Mouse (Mus musculus): ENCODE measurements around the gene Nrsn2.
A peak's percentile ranks its signal among the peaks of the same experiment; 100 is the strongest.
"Not testable (repeated sequence)": the region's sequence is repeated elsewhere in the genome, so short reads cannot be mapped to it uniquely, and the experiment has no call there.

Nrsn2 gene

GRCm38 (mm10) chr2:152375652-152376344, 640 bp downstream of the Nrsn2 start:
- no peak for DNase-seq

GRCm38 (mm10) chr2:152373547-152373946, 2.9 kb downstream of the Nrsn2 start:
- DNase-seq: no peak

DNA sequence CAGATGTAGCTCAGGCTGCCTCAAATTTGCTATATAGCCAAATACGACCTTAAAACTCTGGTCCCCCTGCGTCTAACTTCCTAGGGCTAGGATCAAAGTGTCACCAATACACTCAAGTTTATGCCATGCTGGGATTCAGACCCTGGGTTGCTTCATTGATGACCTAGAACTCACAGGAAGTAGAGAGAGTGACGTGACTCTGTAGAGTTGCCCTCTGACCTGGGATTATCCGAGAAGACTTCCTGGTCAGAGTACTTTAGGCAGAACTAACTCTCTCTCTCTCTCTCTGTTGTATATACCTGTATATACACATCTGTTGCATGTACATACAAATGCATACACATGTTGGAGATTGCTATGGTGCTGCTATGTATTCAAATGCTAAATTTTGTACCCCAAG, 3.8 kb downstream of the Nrsn2 start:
- no peak for DNase-seq

DNA sequence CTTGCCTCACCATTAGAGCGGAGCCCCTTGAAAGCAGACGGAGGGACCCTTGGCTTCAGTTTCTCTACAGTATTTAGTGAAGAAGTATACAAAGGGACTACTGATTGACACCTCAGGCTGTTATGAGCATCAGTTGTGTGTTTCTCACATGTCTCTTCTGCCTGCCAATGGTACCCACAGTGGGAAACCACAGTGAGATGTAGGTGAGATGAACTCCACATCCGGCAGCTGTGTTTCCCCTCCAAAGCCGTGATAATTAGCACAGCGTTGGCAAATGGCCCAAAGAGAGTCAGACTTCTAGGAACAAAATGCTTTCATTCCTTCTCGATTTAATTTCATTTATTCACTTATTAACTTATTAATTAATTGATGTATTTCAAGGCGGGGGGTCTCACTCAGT, 4.3 kb downstream of the Nrsn2 start:
- no peak for DNase-seq

GRCm38 (mm10) chr2:152368532-152369140, 7.8 kb downstream of the Nrsn2 start:
- DNase-seq: peak; percentile 57 to 71

GRCm38 (mm10) chr2:152367917-152368316, 8.5 kb downstream of the Nrsn2 start:
- no peak for DNase-seq

- DNase-seq: peak; percentile 81 to 84
These were observed 12.9 kb downstream of the Nrsn2 start for GRCm38 (mm10) chr2:152363245-152364147.

DNA sequence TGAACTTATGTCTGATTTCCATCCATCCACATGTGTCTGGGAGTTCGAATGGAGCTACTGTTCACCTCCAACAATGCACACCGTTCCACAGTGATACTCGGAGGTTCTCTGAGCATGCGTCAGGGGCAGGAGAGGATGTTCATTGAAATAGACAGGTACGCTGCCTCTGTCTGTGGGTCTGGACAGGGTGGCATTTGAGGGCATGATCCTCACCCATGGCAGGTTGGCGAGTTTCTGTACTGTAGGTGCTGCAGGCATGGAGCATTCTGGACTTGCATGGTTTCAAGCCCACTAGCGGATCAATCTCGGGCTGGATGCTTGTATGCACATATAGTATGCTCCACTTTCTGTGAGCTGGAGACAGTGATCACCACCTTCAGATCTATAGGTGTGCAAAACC, 15.2 kb downstream of the Nrsn2 start:
- no peak for DNase-seq

DNA sequence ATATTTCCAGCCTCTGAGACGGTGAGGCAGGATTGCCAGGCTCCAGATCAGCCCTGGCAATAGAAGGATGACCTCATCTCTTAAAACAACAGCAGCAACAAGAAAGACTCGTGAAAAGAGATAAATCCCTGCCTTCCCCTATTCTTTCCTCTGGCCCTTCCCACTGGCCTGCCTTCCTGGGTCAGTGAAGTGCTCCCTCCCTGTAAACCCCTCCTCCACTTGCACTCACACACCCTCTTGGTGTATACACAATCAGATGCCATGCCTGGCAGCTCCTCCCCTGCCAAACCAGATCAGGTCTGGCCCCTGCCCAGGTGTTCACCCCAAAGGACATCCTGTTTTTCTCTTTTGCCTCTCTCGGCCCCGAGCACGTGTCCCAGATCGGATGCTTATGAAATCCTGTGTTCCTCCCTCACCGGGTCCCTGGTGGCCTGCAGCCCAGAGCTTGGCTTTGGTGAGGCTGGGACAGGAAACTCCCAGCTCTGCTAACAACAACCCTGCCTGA, 16.1 kb downstream of the Nrsn2 start:
- peak; percentile 77 to 90 for DNase-seq

- no peak for DNase-seq
These were observed 16.8 kb downstream of the Nrsn2 start for GRCm38 (mm10) chr2:152359616-152360015.

DNA sequence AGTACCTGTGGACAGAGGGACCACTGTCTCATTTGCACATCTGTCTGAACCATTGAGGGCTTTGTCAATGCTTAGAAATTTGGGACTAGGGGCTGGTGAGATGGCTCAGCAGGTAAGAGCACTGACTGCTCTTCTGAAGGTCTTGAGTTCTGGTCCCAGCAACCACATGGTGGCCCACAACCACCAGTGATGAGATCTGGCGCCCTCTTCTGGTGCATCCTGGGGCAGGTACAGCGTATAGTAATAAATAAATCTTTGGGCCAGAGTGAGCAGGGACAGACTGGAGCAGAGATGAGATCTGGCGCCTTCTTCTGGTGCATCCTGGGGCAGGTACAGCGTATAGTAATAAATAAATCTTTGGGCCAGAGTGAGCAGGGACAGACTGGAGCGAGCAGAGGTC, 17.5 kb downstream of the Nrsn2 start:
- DNase-seq: not testable (repeated sequence)

GRCm38 (mm10) chr2:152357254-152357653, 19.2 kb downstream of the Nrsn2 start:
- DNase-seq: no peak

DNA sequence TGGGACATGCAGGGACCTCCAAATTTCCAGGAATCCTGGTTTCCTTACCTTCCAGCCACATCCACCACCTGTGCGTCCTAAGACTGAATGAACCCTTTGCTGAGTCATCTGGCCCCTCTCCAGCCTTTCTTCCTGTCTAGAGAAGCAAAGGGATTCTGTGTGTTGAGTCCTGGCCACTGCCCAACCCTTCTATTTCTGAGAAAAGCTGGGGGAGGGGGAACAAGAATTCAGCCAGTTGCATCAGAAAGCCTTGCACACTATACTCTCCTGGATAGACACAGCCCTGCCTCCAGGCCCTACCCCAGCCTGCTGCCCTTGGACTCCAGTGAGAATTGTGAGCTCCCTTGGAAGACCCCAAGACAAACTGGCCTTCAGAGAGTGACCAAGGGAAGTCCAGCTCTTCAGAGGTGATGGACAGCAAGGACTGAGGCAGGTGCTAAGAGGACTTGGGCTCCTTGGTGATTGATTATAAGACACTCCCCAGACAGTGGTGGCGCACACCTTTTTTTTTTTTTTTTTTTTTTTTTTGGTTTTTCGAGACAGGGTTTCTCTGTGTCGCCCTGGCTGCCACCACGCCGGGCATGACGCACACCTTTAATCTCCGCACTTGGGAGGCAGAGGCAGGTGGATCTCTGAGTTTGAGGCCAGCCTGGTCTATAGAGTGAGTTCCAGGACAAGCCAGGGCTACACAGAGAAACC, 26.4 kb downstream of the Nrsn2 start:
- peak; percentile 47 to 64 for DNase-seq

DNA sequence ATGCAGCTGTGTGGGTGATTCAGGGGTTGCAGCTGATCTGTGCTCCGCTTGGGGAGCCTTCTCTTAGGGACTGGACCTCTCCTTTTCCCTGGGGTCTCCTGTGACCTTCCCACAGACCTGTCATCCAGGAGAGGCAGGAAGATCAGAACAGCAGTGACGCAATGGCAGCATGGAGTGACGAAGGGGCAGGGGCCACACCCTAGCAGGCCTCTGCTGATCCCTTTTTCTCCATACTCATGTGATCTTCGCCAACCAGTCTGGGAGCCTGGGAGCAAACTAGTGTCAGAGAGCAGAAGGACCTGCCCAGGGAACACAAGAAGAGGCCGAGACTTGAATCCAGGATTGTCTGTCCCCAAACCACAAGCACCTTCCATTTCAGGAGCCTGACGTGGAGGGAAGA, 27.2 kb downstream of the Nrsn2 start:
- DNase-seq: no peak

DNA sequence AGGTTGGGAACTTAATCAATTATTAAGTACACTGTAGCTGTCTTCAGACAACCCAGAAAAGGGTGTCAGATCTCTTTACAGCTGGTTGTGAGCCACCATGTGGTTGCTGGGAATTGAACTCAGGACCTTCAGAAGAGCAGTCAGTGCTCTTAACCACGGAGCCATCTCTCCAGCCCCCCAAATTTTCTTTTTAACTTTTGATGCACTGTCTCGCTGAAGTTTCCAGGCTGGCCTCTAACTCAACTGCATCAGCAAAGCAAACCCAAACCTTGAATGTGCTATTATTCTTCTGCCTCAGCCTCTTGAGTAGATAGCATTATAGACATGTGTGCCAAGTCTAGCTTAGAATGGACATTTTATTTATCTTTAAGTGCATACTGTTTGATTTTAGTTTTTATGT, 28.7 kb downstream of the Nrsn2 start:
- DNase-seq: no peak

DNA sequence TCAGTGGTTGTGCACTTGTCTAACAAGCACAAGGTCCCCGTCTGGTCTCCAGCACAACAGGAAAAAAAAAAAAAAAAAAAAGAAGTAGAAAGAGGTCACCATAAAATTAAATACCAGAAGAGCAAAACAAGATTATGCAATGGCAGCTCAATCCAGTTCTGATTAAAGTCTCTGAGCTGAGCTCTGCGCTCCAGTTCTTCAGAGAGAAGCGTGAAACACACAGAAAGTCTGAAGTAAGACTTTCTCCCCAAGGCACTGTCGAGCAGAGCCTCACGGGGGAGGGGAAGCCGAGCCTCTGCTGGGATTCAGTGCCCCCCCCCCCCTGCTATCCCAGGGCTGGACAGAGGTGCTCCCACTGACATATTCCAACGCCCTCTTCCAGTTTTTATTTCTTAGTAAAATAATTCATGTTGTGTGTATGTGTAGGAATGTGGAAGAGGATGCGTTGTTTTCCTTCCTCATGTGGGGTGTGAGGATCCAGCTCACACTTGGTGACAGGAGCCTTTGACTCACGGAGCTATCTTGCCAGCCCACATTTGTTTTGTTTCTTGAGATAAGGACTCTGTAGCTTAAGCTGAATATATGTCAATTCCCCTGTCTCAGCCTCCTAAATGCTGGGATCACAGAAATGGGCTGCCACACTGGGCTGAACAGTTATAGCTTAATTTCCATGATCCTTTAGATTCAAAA, 29.5 kb downstream of the Nrsn2 start:
- no peak for DNase-seq

- no peak for DNase-seq
These were observed 31.0 kb downstream of the Nrsn2 start for GRCm38 (mm10) chr2:152345393-152345792.

- DNase-seq: no peak
These were observed 31.5 kb downstream of the Nrsn2 start for GRCm38 (mm10) chr2:152344909-152345308.

DNA sequence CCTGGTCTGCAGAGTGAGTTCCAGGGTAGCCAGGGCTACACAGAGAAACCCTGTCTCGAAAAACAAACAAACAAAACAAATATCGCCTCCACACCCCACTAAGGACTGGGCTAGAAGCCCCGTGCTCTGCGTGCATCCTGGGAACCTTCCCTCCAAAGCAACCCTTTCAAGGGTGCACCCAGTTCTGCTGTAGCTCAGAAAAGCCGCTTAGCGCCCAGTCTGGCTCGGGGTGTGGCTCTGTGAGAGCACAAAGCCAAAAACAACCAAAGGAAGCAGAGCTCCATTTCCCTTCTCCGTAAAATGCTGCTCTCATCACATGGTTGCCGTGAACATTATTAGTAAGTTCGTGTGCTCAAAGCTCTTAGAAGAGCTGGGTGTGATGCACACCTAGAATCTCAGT, 32.1 kb downstream of the Nrsn2 start:
- DNase-seq: peak; percentile 45

GRCm38 (mm10) chr2:152343329-152344213, 32.9 kb downstream of the Nrsn2 start, which contains the start of gene Trib3:
Gene Trib3 (minus strand): TSS chr2:152344032.
- DNase-seq: peak; percentile 90 to 91

GRCm38 (mm10) chr2:152339631-152340179, 36.7 kb downstream of the Nrsn2 start:
- DNase-seq: no peak
